Mouse (Mus musculus) embryonic facial prominence, embryonic 11.5 days (tissue): ENCODE data around the gene Tdrd3. TPM values are rescaled to one million over a fixed set of nuclear protein-coding genes. Genes with fewer than 3 reads are reported as not detected.

Experiments
- ATAC-seq: fragments of 200-750 bp; cut with Nextera tagmentation; replicated peaks from 2 replicates; pipeline ENCODE4 v1.8.0; 2017; ENCODE audit warnings: low read depth; ENCODE audit not compliant: insufficient number of reproducible peaks, low FRiP score, low TSS enrichment
- DNase-seq: peaks from one replicate; pipeline ENCODE4 v3.0.0-alpha.2; 2015; ENCODE audit warnings: low spot score
- H3K27ac ChIP-seq: fragments of 300-500 bp; sonication (generic); replicated peaks from 2 replicates; pipeline ENCODE4 v1.5.1; 2014; ENCODE audit warnings: mild to moderate bottlenecking, low read depth, low read length, control low read depth
- H3K27me3 ChIP-seq: fragments of 300-500 bp; sonication (generic); 2 replicates; pipeline ENCODE4 v1.6.1; 2014; ENCODE audit warnings: mild to moderate bottlenecking, low read length, moderate library complexity, mixed read lengths; ENCODE audit not compliant: control insufficient read depth, insufficient read depth
- H3K36me3 ChIP-seq: fragments of 300-500 bp; sonication (generic); replicated peaks from 2 replicates; pipeline ENCODE4 v1.6.1; 2014; ENCODE audit warnings: low read depth, mild to moderate bottlenecking, low read length, moderate library complexity, mixed read lengths; ENCODE audit not compliant: control insufficient read depth, insufficient read depth
- H3K4me1 ChIP-seq: fragments of 300-500 bp; sonication (generic); 2 replicates; pipeline ENCODE4 v1.6.1; 2014; ENCODE audit warnings: low read length, mixed read lengths; ENCODE audit not compliant: control insufficient read depth, insufficient read depth
- H3K4me2 ChIP-seq: fragments of 300-500 bp; sonication (generic); 2 replicates; pipeline ENCODE4 v1.6.1; 2014; ENCODE audit warnings: low read depth, mild to moderate bottlenecking, control low read depth, low read length, moderate library complexity
- H3K4me3 ChIP-seq: fragments of 300-500 bp; sonication (generic); 2 replicates; pipeline ENCODE4 v1.5.1; 2014; ENCODE audit warnings: low read depth, low read length, control low read depth
- H3K9ac ChIP-seq: fragments of 300-500 bp; sonication (generic); replicated peaks from 2 replicates; pipeline ENCODE4 v1.6.1; 2014; ENCODE audit warnings: mild to moderate bottlenecking, control low read depth, low read length
- H3K9me3 ChIP-seq: fragments of 300-500 bp; sonication (generic); replicated peaks from 2 replicates; pipeline ENCODE4 v1.6.1; 2016; ENCODE audit warnings: mild to moderate bottlenecking, low read length, inconsistent platforms, mixed read lengths; ENCODE audit not compliant: control insufficient read depth
- WGBS: fragments of 180-500 bp; shearing (Covaris S2); extraction: QIAGEN DNeasy Blood & Tissue Kit; methylation state at CpG from one replicate; pipeline ENCODE4 v1.1.7; 2014; 5-methylcytosine and 5-hydroxymethylcytosine counted together
- polyA plus RNA-seq: library from polyadenylated mRNA; unstranded; fragments of >200 nt; fragmentation: Nextera tagmentation; extraction: Ambion mirVana; gene quantifications from 2 replicates; pipeline ENCODE4 v1.2.1, GENCODE M21; 2014

The Tdrd3 gene
- polyA plus RNA-seq, 1 experiment from 2014 or later = 50.7 TPM

DNA sequence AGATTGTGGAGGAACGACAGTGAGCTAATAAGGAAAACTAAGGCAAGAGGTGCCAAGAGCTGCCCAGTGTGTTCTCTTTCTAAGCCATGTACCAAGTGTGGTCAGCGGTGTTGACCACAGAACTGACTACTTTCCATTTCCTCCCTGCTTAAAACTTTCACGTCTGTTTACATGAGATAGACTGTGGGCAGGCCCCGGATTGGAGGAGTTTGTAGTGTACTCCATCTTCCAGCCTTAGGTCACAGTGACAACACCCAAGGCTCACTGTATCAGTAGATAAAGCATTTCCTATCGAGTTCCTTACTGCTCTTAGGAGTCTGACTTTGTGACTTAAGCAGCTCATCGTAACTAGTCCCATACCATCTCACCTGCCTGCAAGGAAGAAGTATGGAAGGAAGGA lies 133.5 kb downstream of the Tdrd3 start:
- 92% methylated on average over 6 of the region's 6 CpGs for WGBS
- H3K9ac ChIP-seq = no peak overlapping the region

DNA sequence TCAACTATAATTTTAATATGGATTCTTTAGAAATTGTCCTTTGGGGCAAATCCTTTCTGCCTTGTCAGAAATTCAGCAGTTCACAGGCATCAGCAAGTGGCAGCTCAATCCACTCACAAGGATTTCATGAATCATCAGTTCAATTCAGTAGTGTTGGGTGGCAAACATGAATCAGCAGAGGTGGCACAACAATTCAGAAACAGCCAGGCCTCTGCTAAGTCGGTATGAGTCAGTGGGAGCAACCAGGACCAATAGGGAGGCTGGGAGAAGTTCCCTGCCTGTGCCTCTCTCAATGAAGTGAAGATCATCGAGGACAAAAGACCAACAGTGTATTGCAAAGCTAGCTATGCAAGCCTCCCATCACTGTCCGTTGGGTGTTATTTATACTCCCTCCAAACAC lies 135.8 kb downstream of the Tdrd3 start:
- 75% methylated on average over 3 of the region's 3 CpGs for WGBS
- Histone ChIP-seq H3K9me3 (no peaks in the 10 kb centered on the region), H3K4me1 (no peaks in the 10 kb centered on the region), H3K36me3 (no peaks in the 10 kb centered on the region), H3K9ac (no peak overlapping the region), H3K4me2 (no peak overlapping the region), H3K27me3 (no peaks in the 10 kb centered on the region), H3K27ac (no peak overlapping the region), H3K4me3 (no peak overlapping the region)
- no peak for DNase-seq
- no peak for ATAC-seq

More for the DNA sequence above, 133.5 kb downstream of the Tdrd3 start:
- Histone ChIP-seq H3K27ac (no peak overlapping the region), H3K4me2 (no peak overlapping the region), H3K36me3 (no peaks in the 10 kb centered on the region), H3K27me3 (no peaks in the 10 kb centered on the region), H3K9me3 (no peaks in the 10 kb centered on the region), H3K4me3 (no peak overlapping the region), H3K4me1 (no peaks in the 10 kb centered on the region)
- ATAC-seq (no peak), DNase-seq (no peak)

DNA sequence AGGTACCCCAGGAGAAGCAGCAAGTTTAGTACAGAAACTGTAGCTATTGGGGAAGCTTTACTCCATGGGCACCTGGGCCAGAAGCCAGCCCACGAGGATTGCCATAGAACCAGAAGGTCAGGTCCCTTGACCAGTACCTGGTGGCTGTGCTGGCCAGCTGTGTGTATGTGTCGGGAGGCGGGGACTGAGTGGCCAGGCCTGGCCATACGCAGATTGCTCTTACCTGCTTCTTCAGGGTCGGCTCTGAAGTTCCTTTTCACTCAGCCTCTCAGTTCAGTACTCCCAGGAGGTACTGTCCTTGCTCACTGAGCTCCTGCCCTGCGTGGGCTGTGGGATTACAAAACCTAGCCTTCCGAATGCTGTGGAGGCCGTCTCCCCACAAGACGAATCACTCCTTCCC lies 147.4 kb downstream of the Tdrd3 start:
- WGBS = 70% methylated on average over 9 of the region's 9 CpGs
- H3K4me2 ChIP-seq = no peak overlapping the region
- DNase-seq = no peak

DNA sequence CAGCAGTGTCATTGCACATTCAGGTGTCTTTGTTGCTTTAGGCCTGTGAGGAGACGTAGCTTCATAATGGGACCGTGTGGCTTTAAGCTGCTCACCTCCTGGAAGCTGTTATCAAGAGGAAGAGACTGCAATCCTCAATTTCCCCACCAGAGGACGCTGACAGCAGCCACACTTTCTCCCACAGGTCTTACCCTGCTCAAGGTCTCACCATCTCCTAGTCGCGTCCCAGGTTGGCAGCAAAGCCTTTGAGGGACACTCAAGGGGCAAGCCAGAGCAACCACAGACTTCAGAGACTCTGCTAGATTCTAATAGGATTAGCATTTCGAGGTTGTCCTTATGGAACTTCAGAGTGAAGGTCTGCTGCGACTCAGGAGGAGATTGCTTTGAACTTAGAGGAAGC lies 149.8 kb downstream of the Tdrd3 start:
- H3K27me3 ChIP-seq = no peaks in the 10 kb centered on the region
- WGBS = 32% methylated on average over 7 of the region's 7 CpGs
- H3K36me3 ChIP-seq = no peaks in the 10 kb centered on the region
- H3K9ac ChIP-seq = no peak overlapping the region
- H3K9me3 ChIP-seq = no peaks in the 10 kb centered on the region
- H3K27ac ChIP-seq = no peak overlapping the region
- no peak overlapping the region for H3K4me2 ChIP-seq
- H3K4me1 ChIP-seq = no peaks in the 10 kb centered on the region
- DNase-seq (no peak), ATAC-seq (no peak)
- no peak overlapping the region for H3K4me3 ChIP-seq

More for the DNA sequence above, 147.4 kb downstream of the Tdrd3 start:
- H3K27ac ChIP-seq = no peak overlapping the region
- no peaks in the 10 kb centered on the region for H3K27me3 ChIP-seq
- H3K36me3 ChIP-seq = no peaks in the 10 kb centered on the region
- no peaks in the 10 kb centered on the region for H3K4me1 ChIP-seq
- H3K9me3 ChIP-seq = no peaks in the 10 kb centered on the region
- ATAC-seq = no peak
- H3K9ac ChIP-seq = no peak overlapping the region
- no peak overlapping the region for H3K4me3 ChIP-seq

DNA sequence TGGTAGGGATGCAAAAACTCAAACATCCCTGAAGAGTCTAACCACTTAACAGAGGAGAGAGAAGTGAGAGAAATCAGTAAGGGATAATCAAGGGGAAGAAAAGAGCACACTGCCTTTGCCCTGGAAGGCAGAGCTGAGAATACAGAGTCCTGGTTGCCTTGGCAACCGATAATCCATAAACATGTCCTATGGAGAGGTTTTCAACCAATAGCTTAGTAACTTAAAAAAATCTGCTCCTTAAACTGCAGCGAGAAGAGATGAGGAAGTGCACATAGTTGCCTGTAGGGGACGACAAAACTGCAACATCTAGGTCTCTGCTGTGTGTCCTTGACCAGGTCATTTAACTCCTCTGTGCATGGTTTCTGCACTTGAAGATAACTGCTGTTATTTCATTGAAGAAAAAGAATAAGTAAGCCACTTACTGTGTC lies 150.6 kb downstream of the Tdrd3 start:
- H3K27ac ChIP-seq = no peak overlapping the region
- no peaks in the 10 kb centered on the region for H3K27me3 ChIP-seq
- H3K9me3 ChIP-seq = no peaks in the 10 kb centered on the region
- 40% methylated on average over 3 of the region's 3 CpGs for WGBS
- H3K4me1 ChIP-seq = no peaks in the 10 kb centered on the region
- H3K36me3 ChIP-seq = no peaks in the 10 kb centered on the region
- no peak overlapping the region for H3K4me2 ChIP-seq
- H3K4me3 ChIP-seq = no peak overlapping the region
- H3K9ac ChIP-seq = no peak overlapping the region
- no peak for ATAC-seq
- DNase-seq = peak; percentile 41

DNA sequence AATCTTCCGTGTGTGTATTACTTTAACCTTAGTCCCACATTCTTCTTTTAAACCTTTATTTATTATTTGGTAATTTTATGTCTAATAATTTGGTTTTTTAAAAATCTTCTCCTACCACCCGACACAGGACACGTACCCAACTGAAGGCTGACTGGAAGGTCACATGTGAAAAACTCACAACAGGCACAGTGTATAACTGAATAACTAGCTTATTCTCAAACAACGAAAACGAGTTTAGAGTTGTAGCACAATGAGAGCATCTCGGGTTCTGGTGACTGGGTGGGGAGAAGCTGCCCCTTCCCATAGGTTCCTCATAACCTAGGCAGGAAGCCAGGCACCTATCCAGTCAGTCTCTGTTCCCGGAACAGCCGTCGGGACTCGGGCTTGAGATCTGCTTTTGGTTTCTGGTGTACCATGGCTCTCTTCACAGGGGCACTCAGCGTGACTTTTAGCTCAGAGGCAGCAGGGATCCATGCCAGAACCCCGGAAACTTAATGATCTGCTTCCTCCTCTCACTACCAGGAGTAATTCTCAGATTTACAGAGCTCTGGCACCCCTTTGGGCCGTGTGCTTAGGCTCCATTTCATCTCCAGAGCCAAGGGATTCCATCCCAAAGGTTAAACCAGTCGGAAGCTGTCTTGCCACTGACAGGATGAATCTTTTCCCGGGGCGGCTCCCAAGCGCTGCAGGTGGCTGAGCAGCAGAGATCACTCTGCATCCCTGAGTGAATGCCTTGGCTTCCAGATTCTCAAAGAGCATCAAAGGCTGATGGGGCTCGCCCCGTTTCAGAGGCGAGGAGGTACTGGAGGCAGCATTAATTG lies 151.4 kb downstream of the Tdrd3 start:
- H3K27me3 ChIP-seq = no peaks in the 10 kb centered on the region
- ATAC-seq (no peak; the same call in 1 of the 2 replicates), DNase-seq (peak; percentile 24)
- peak overlapping the region; percentile 45 for H3K4me2 ChIP-seq
- no peaks in the 10 kb centered on the region for H3K9me3 ChIP-seq
- H3K36me3 ChIP-seq = no peaks in the 10 kb centered on the region
- peak overlapping the region; percentile 21 for H3K4me3 ChIP-seq
- no peaks in the 10 kb centered on the region for H3K4me1 ChIP-seq
- H3K9ac ChIP-seq = peak overlapping the region; percentile 22; the same call in 1 of the 2 replicates
- H3K27ac ChIP-seq = no peak overlapping the region
- WGBS = 20% methylated on average over 20 of the region's 20 CpGs

DNA sequence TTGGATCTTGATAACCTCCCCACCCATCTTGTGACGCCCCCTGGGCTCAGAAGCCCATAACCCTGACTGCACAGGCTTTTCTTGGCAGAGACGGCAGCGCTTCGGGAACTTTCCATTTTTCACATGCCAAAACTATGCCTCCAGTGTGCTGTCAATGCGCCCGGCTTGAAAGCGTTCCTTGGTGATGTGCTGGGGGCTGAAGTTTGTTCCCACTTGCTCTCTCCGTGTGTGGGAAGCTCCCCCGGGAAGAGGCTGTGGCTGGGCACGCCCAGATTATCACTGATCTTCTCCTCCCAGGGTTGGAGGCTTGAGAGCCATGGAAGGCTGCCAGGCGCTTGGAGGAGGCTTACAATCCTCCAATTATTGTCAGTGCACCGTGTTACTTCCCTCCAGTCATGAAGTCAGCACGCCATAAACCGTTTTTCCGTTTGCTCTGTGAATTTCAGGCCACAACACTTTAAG lies 152.0 kb downstream of the Tdrd3 start:
- 20% methylated on average over 15 of the region's 15 CpGs for WGBS
- Histone ChIP-seq H3K36me3 (no peaks in the 10 kb centered on the region), H3K4me2 (peak overlapping the region; percentile 45), H3K27ac (no peak overlapping the region), H3K4me3 (peak overlapping the region; percentile 21), H3K27me3 (no peaks in the 10 kb centered on the region), H3K9me3 (no peaks in the 10 kb centered on the region), H3K4me1 (no peaks in the 10 kb centered on the region), H3K9ac (peak overlapping the region; percentile 22; the same call in 1 of the 2 replicates)
- DNase-seq (no peak), ATAC-seq (no peak)

DNA sequence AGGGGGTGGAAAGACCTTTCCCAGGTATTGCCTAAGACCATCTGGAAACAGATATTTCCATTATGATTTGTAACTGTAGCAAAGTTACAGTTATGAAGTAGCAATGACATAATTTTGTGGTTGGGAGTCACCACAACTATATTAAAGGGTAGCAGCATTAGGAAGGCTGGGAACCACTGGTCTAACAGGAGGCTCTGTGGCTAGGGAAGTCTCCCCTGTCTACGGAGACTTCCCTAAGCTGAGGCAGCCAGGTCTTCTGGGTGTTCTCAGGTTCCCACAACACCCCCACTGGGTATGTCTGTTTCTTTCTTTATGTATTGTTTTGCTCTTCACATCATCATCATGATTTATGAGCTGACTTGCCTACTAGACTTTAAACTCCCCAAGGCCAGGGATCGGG lies 153.0 kb downstream of the Tdrd3 start:
- ATAC-seq (no peak), DNase-seq (no peak)
- H3K4me1 ChIP-seq = no peaks in the 10 kb centered on the region
- H3K27me3 ChIP-seq = no peaks in the 10 kb centered on the region
- WGBS = 92% methylated on average over 2 of the region's 2 CpGs
- no peaks in the 10 kb centered on the region for H3K9me3 ChIP-seq
- H3K4me3 ChIP-seq = no peak overlapping the region
- H3K36me3 ChIP-seq = no peaks in the 10 kb centered on the region
- no peak overlapping the region for H3K9ac ChIP-seq
- no peak overlapping the region for H3K4me2 ChIP-seq
- H3K27ac ChIP-seq = no peak overlapping the region
